Mouse (Mus musculus) MEL (cell line): ENCODE data around the gene Alox5. TPM values are rescaled to one million over a fixed set of nuclear protein-coding genes. Genes with fewer than 3 reads are reported as not detected.

ENCODE experiments used
- DNase-seq: peaks from one replicate; pipeline ENCODE4 v3.0.0; 2011; ENCODE audit warnings: low read depth, low spot score
- H3K27ac ChIP-seq: 2 replicates; pipeline ENCODE4 v1.5.1; 2012; ENCODE audit warnings: low read depth, mild to moderate bottlenecking, control low read depth, low read length, moderate library complexity; ENCODE audit not compliant: control insufficient read depth
- H3K27me3 ChIP-seq, 2 experiments: fragments of 150-350 bp in 1 of 2; sonication (generic) in 1 of 2; 2 replicates each; pipeline ENCODE4 v1.6.1; 2012; ENCODE audit warnings: low read length in 2 of 2, mild to moderate bottlenecking in 2 of 2, improper control_type of control experiment in 1 of 2, moderate library complexity in 1 of 2; ENCODE audit not compliant: insufficient read depth in 2 of 2, control insufficient read depth in 1 of 2
- H3K36me3 ChIP-seq, 2 experiments: 2 replicates each; pipeline ENCODE4 v1.6.1; 2012 to 2014; ENCODE audit warnings: low read length in 2 of 2, improper control_type of control experiment in 1 of 2, inconsistent platforms in 1 of 2, mild to moderate bottlenecking in 1 of 2; ENCODE audit not compliant: insufficient read depth in 2 of 2, control insufficient read depth in 1 of 2
- H3K4me1 ChIP-seq, 2 experiments: fragments of 150-350 bp in 1 of 2; sonication (generic) in 1 of 2; 2 replicates each; pipeline ENCODE4 v1.6.1; 2012; ENCODE audit warnings: low read length in 2 of 2, improper control_type of control experiment in 1 of 2, mild to moderate bottlenecking in 1 of 2; ENCODE audit not compliant: insufficient read depth in 2 of 2, control insufficient read depth in 1 of 2
- H3K4me3 ChIP-seq, 2 experiments: fragments of 150-350 bp in 1 of 2; sonication (generic) in 1 of 2; 2 replicates each; pipeline ENCODE4 v1.5.1; 2012; ENCODE audit warnings: low read depth in 2 of 2, low read length in 2 of 2, mild to moderate bottlenecking in 2 of 2, moderate library complexity in 2 of 2, control low read depth in 1 of 2, improper control_type of control experiment in 1 of 2; ENCODE audit not compliant: control insufficient read depth in 1 of 2, insufficient read depth in 1 of 2
- H3K79me2 ChIP-seq: 2 replicates; pipeline ENCODE4 v1.6.1; 2012; ENCODE audit warnings: mild to moderate bottlenecking, low read length, moderate library complexity; ENCODE audit not compliant: control insufficient read depth, poor library complexity, insufficient read depth
- H3K9ac ChIP-seq: 2 replicates; pipeline ENCODE4 v1.6.1; 2012; ENCODE audit warnings: low read depth, mild to moderate bottlenecking, control low read depth, low read length, moderate library complexity; ENCODE audit not compliant: control insufficient read depth, poor library complexity, severe bottlenecking
- H3K9me3 ChIP-seq: fragments of 150-350 bp; sonication (generic); replicated peaks from 2 replicates; pipeline ENCODE4 v1.6.1; 2012; ENCODE audit warnings: mild to moderate bottlenecking, low read length, improper control_type of control experiment, moderate library complexity; ENCODE audit not compliant: insufficient read depth
- BHLHE40 ChIP-seq: IDR thresholded peaks from 2 replicates; pipeline ENCODE4 v1.6.1; 2012; ENCODE audit warnings: low read depth, mild to moderate bottlenecking, inconsistent platforms, low read length, improper control_type of control experiment, borderline replicate concordance
- CHD1 ChIP-seq: IDR thresholded peaks from 2 replicates; pipeline ENCODE4 v1.6.1; 2012; ENCODE audit warnings: low read depth, mild to moderate bottlenecking, inconsistent platforms, low read length, improper control_type of control experiment
- E2F4 ChIP-seq: IDR thresholded peaks from 2 replicates; pipeline ENCODE4 v1.6.1; 2011; ENCODE audit warnings: low read depth, low read length, improper control_type of control experiment, borderline replicate concordance
- EP300 ChIP-seq, 2 experiments: IDR thresholded peaks; 2 replicates each; pipeline ENCODE4 v1.6.1; 2011; ENCODE audit warnings: improper control_type of control experiment in 2 of 2, low read length in 2 of 2, low read depth in 1 of 2, mild to moderate bottlenecking in 1 of 2
- GABPA ChIP-seq: IDR thresholded peaks from 2 replicates; pipeline ENCODE4 v1.6.1; 2012; ENCODE audit warnings: low read depth, mild to moderate bottlenecking, inconsistent platforms, low read length, improper control_type of control experiment, moderate library complexity
- JUND ChIP-seq: IDR thresholded peaks from 2 replicates; pipeline ENCODE4 v1.6.1; 2011; ENCODE audit warnings: low read depth, mild to moderate bottlenecking, improper control_type of control experiment, low read length
- MAFK ChIP-seq: IDR thresholded peaks from 2 replicates; pipeline ENCODE4 v1.6.1; 2011; ENCODE audit warnings: low read depth, mild to moderate bottlenecking, low read length, improper control_type of control experiment, borderline replicate concordance
- MXI1 ChIP-seq: IDR thresholded peaks from 2 replicates; pipeline ENCODE4 v1.6.1; 2011; ENCODE audit warnings: mild to moderate bottlenecking, low read depth, low read length, improper control_type of control experiment
- MYB ChIP-seq: IDR thresholded peaks from 2 replicates; pipeline ENCODE4 v1.6.1; 2011; ENCODE audit warnings: mild to moderate bottlenecking, low read depth, low read length, improper control_type of control experiment
- MYC ChIP-seq: IDR thresholded peaks from 2 replicates; pipeline ENCODE4 v1.6.1; 2011; ENCODE audit warnings: low read depth, mild to moderate bottlenecking, low read length, improper control_type of control experiment, moderate library complexity
- POLR2A ChIP-seq, 2 experiments: IDR thresholded peaks; 2 replicates each; pipeline ENCODE4 v1.6.1; 2011 to 2012; ENCODE audit warnings: low read length in 2 of 2, mild to moderate bottlenecking in 2 of 2, control low read depth in 1 of 2, improper control_type of control experiment in 1 of 2, low read depth in 1 of 2, moderate library complexity in 1 of 2; ENCODE audit not compliant: control insufficient read depth in 1 of 2, insufficient read depth in 1 of 2, poor library complexity in 1 of 2
- RCOR1 ChIP-seq: IDR thresholded peaks from 2 replicates; pipeline ENCODE4 v1.6.1; 2012; ENCODE audit warnings: low read depth, mild to moderate bottlenecking, inconsistent platforms, low read length, improper control_type of control experiment
- SMC3 ChIP-seq: IDR thresholded peaks from 2 replicates; pipeline ENCODE4 v1.6.1; 2011; ENCODE audit warnings: low read depth, low read length, improper control_type of control experiment
- TCF12 ChIP-seq: IDR thresholded peaks from 2 replicates; pipeline ENCODE4 v1.6.1; 2014; ENCODE audit warnings: low read depth, mild to moderate bottlenecking, inconsistent platforms, low read length, improper control_type of control experiment, moderate library complexity
- UBTF ChIP-seq: IDR thresholded peaks from 2 replicates; pipeline ENCODE4 v1.6.1; 2012; ENCODE audit warnings: low read depth, mild to moderate bottlenecking, inconsistent platforms, low read length, improper control_type of control experiment, moderate library complexity, borderline replicate concordance; ENCODE audit not compliant: insufficient read depth
- polyA plus RNA-seq, 2 experiments: library from polyadenylated mRNA; stranded (reverse) in 1 of 2; unstranded in 1 of 2; fragments of >175 nt in 1 of 2; fragments of >200 nt in 1 of 2; gene quantifications; 2 replicates each; pipeline versions ENCODE4 v1.2.1 to v1.2.4; 2012; ENCODE audit warnings: low replicate concordance in 2 of 2, low read depth in 1 of 2; ENCODE audit not compliant: insufficient read length in 2 of 2, insufficient read depth in 1 of 2, missing spikeins in 1 of 2
- total RNA-seq: library from RNA; depleted of rRNA; stranded (reverse); fragments of 300-350 nt; gene quantifications from 2 replicates; pipeline ENCODE4 v1.2.3, GENCODE M21; 2012

The Alox5 gene
- total and polyA plus RNA-seq, 3 experiments: 1.1 to 5.7 TPM; not detected in 1

DNA sequence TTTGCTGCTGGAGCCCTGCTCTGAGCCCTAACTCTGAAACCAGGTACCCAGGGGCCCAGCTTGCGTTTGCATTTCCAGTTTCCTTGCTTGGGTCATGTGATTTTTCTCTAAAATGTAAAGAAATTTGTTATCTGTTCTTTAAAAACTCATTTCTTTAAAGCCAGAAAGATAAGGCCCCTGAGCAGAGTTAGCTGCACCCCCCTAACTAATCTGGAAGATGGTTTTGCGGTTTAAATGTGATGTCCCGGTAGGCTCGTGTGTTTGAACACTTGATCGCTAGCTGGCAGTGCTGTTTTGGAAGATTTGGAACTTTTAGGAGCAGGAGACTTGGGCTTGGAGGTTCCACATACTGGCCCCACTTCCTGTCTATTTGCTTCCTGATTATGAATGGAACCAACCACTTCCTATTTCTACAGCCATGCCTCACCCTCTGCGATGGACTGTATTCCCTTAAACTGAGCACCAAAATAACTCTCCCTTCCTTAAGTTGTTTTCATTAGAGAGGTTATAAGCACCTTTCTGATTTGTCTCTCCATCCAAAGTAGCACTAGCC, 44.9 kb downstream of the Alox5 start (continued):
- no peak for TF ChIP-seq MYB
- TF ChIP-seq MYC: no peak; the same call in 1 of the 2 replicates
- no peak for TF ChIP-seq GABPA
- no peak for TF ChIP-seq UBTF
- TF ChIP-seq BHLHE40: no peak
- TF ChIP-seq MXI1: no peak
- no peak for TF ChIP-seq CHD1
- peak in 1 of 2 experiments; percentile 36; a peak in 1 of 4 replicates for TF ChIP-seq POLR2A (IDR thresholded peaks at IDR 0.05; ENCODE audit: control insufficient read depth in 1 of 2, insufficient read depth in 1 of 2, low read depth in 1 of 2, low read length in 2 of 2, poor library complexity in 1 of 2)
- TF ChIP-seq RCOR1: peak; percentile 61
- no peak for TF ChIP-seq MAFK
- peak; percentile 29; the same call in 1 of the 2 replicates for TF ChIP-seq TCF12
- TF ChIP-seq JUND: no peak

DNA sequence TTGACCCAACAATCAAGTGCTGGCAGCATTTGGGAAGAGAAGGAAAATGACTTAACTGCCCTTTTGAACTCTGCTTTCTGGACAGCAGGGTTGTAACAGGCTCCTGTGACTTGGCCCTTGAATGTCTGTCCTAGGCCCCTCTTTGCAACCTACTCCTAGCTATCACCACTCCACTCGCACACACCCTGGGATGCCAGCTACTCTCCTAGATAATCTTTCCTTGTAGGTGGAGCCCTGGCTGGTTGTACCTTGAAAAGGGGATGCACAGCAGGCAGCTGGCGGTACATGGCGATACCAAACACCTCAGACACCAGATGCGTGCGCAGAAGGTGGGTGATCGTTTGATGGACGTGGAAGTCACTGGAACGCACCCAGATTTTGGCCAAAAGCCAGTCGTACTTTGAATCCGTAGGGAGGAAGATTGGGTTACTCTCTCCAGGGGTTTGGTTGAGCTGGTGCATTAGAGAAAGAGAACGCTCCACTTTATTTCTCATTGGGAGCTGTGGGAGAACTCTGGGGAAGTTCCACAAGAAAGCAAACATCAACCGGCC, 45.8 kb downstream of the Alox5 start:
- peaks cover 0 to 2% of the 10 kb centered on the region in 2 experiments; a peak in 1 of 4 replicates for H3K36me3 ChIP-seq
- no peak overlapping the region for H3K4me3 ChIP-seq
- no peaks in the 10 kb centered on the region for H3K27me3 ChIP-seq
- no peak overlapping the region for H3K9ac ChIP-seq
- no peaks in the 10 kb centered on the region for H3K79me2 ChIP-seq
- no peak for DNase-seq
- no peaks in the 10 kb centered on the region for H3K9me3 ChIP-seq
- peaks cover 0 to 20% of the 10 kb centered on the region in 2 experiments; a peak in 2 of 4 replicates for H3K4me1 ChIP-seq
- no peak overlapping the region for H3K27ac ChIP-seq
- TF ChIP-seq SMC3 (0 out of 2 replicates have a peak, but pooled peaks have one; percentile 1), E2F4 (no peak)
- TF ChIP-seq, all 39 proteins: peak for 1

DNA sequence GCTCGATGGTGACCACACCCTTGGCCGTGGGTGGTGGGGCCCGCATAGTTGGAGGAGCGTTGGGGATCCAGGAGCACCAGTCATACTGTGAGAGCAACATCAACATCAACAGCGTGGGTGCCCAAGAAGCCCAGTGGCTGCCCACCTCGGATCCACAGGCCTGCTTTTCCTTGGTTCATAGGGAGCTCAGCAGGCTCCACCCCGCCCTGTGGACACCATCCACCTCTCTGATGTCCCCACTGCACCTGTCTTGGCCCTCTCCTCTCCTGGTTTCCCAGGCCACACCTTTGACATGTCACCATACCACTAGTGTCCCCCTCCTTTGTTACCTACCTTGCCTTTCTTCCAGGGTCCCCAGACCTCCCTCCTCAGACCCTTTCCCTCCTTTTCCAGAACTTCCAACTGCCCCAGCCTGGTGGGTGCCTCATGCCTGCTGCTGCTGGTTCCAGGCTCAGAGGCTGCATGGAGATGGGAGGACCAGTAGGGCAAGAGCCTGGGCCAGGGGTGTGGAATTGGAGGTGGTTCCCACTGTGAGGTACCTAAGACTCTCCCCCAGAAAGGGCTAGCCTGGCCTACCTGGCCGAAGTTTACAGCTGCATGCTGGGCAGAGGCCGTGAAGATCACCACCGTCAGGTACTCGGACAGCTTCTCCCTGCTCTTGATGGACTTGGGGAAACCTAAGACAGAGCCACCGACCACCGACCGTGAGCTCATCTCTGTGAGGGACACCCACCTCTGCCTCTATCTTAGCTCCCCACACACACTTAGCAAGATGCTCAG, 48.2 kb downstream of the Alox5 start:
- H3K4me1 ChIP-seq: peaks cover 0 to 23% of the 10 kb centered on the region in 2 experiments; a peak in 2 of 4 replicates
- H3K27me3 ChIP-seq: no peaks in the 10 kb centered on the region

More for the DNA sequence above, 48.2 kb downstream of the Alox5 start:
- H3K9me3 ChIP-seq: no peaks in the 10 kb centered on the region
- H3K36me3 ChIP-seq: peaks cover 0 to 6% of the 10 kb centered on the region in 2 experiments; a peak in 2 of 4 replicates
- no peak overlapping the region for H3K9ac ChIP-seq
- TF ChIP-seq RCOR1: no peak
- TF ChIP-seq MAFK: no peak
- TF ChIP-seq EP300 (IDR thresholded peaks at IDR 0.05; ENCODE audit: low read depth in 1 of 2, low read length in 2 of 2): no peak
- TF ChIP-seq SMC3: no peak
- TF ChIP-seq, all 39 proteins: peak for 0
- Histone ChIP-seq H3K4me3 (no peak overlapping the region), H3K27ac (no peak overlapping the region), H3K79me2 (no peaks in the 10 kb centered on the region)
- no peak for DNase-seq
